Mouse (Mus musculus) midbrain, postnatal 0 days (tissue): ENCODE results near the gene Zfp273. TPM values are rescaled to one million over a fixed set of nuclear protein-coding genes. Genes with fewer than 3 reads are reported as not detected.
"Not testable (repeated sequence)": the region's sequence is repeated elsewhere in the genome, so short reads cannot be mapped to it uniquely, and the experiment has no call there.

Source experiments
- ATAC-seq: fragments of 200-750 bp; cut with Nextera tagmentation; 2 replicates; pipeline ENCODE4 v1.8.0; 2017; ENCODE audit warnings: moderate number of reproducible peaks, mild to moderate bottlenecking, moderate TSS enrichment, moderate library complexity; ENCODE audit not compliant: low FRiP score
- DNase-seq: peaks from one replicate; pipeline ENCODE4 v3.0.0-alpha.2; 2015; ENCODE audit warnings: low spot score
- H3K27ac ChIP-seq: fragments of 300-500 bp; sonication (generic); 2 replicates; pipeline ENCODE4 v1.5.1; 2014; ENCODE audit warnings: low read depth, mild to moderate bottlenecking, low read length, mixed read lengths
- H3K27me3 ChIP-seq: fragments of 300-500 bp; sonication (generic); 2 replicates; pipeline ENCODE4 v1.6.1; 2014; ENCODE audit warnings: low read length, control low read depth, mixed read lengths; ENCODE audit not compliant: insufficient read depth
- H3K36me3 ChIP-seq: fragments of 300-500 bp; sonication (generic); 2 replicates; pipeline ENCODE4 v1.6.1; 2014; ENCODE audit warnings: low read length, control low read depth, mixed read lengths; ENCODE audit not compliant: insufficient read depth
- H3K4me1 ChIP-seq: fragments of 300-500 bp; sonication (generic); 2 replicates; pipeline ENCODE4 v1.6.1; 2014; ENCODE audit warnings: mild to moderate bottlenecking, control low read depth, antibody characterized with exemption, low read length, mixed read lengths; ENCODE audit not compliant: insufficient read depth
- H3K4me2 ChIP-seq: fragments of 300-500 bp; sonication (generic); 2 replicates; pipeline ENCODE4 v1.6.1; 2014; ENCODE audit warnings: low read depth, mild to moderate bottlenecking, low read length, mixed read lengths; ENCODE audit not compliant: poor library complexity, severe bottlenecking
- H3K4me3 ChIP-seq: fragments of 300-500 bp; sonication (generic); 2 replicates; pipeline ENCODE4 v1.5.1; 2014; ENCODE audit warnings: low read depth, mild to moderate bottlenecking, low read length, moderate library complexity
- H3K9ac ChIP-seq: fragments of 300-500 bp; sonication (generic); replicated peaks from 2 replicates; pipeline ENCODE4 v1.6.1; 2014; ENCODE audit warnings: mild to moderate bottlenecking, low read length, moderate library complexity, mixed read lengths; ENCODE audit not compliant: poor library complexity, severe bottlenecking
- H3K9me3 ChIP-seq: fragments of 300-500 bp; sonication (generic); 2 replicates; pipeline ENCODE4 v1.6.1; 2016; ENCODE audit warnings: low read length, control low read depth
- CTCF ChIP-seq: IDR thresholded peaks from 2 replicates; pipeline ENCODE4 v1.5.1; 2016; ENCODE audit warnings: antibody characterized with exemption, mild to moderate bottlenecking
- WGBS: fragments of 180-500 bp; shearing (Covaris S2); extraction: QIAGEN DNeasy Blood & Tissue Kit; methylation state at CpG from one replicate; pipeline ENCODE4 v1.1.7; 2014; 5-methylcytosine and 5-hydroxymethylcytosine counted together
- polyA plus RNA-seq: library from polyadenylated mRNA; unstranded; fragments of >200 nt; fragmentation: Nextera tagmentation; extraction: Ambion mirVana; gene quantifications from 2 replicates; pipeline ENCODE4 v1.2.1, GENCODE M21; 2015
- total RNA-seq: library from RNA; depleted of rRNA; stranded (reverse); fragments of >200 nt; gene quantifications from 2 replicates; pipeline ENCODE4 v1.2.3, GENCODE M21; 2014

Zfp273 gene
- total and polyA plus RNA-seq, 2 experiments from 2014 or later, result 8.9 to 9.5 TPM

- ATAC-seq (no peak), DNase-seq (no peak)
- Histone ChIP-seq H3K27me3 (no peaks in the 10 kb centered on the region), H3K27ac (no peak overlapping the region), H3K9me3 (no peaks in the 10 kb centered on the region), H3K4me1 (no peaks in the 10 kb centered on the region), H3K4me2 (no peak overlapping the region), H3K9ac (no peak overlapping the region), H3K36me3 (no peaks in the 10 kb centered on the region), H3K4me3 (no peak overlapping the region)
- 63% methylated on average over 1 of the region's 1 CpGs for WGBS
- no peak for TF ChIP-seq CTCF
Measured at GRCm38 (mm10) chr13:67811651-67812210, 1.8 kb upstream of the Zfp273 start.

- Histone ChIP-seq H3K27me3 (no peaks in the 10 kb centered on the region), H3K4me1 (no peaks in the 10 kb centered on the region), H3K36me3 (no peaks in the 10 kb centered on the region), H3K4me3 (peak overlapping the region; percentile 82), H3K9me3 (no peaks in the 10 kb centered on the region), H3K4me2 (peak overlapping the region; percentile 64; the same call in 1 of the 2 replicates), H3K9ac (no peak overlapping the region), H3K27ac (no peak overlapping the region)
- ATAC-seq (no peak), DNase-seq (no peak)
- TF ChIP-seq CTCF, result no peak
- WGBS, result 79% methylated on average over 8 of the region's 8 CpGs
Measured at GRCm38 (mm10) chr13:67812961-67813709, 405 bp upstream of the Zfp273 start.

DNA sequence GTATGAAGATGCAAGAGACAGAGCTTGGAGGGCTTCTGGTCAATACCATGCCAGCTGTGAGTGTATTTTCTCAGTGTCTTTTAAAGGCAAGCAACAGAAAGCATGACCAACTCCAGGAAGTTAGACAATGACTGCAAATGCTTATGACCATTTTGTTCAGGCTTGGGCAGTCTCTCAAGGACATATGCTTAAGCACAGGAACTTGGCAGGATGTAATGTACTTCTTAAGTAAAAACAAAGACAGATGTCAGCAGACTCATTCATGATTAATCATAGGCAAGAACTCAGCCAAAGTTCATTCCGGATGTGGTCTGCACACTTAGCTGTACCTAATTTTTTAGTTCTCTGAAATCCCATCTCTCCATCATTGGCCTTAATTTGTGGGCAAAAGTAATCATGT is 5.1 kb downstream of the Zfp273 start:
- Histone ChIP-seq H3K36me3 (peaks cover 3% of the 10 kb centered on the region; the same call in 1 of the 2 replicates), H3K27ac (no peak overlapping the region), H3K4me2 (no peak overlapping the region), H3K27me3 (no peaks in the 10 kb centered on the region), H3K4me3 (no peak overlapping the region), H3K4me1 (no peaks in the 10 kb centered on the region), H3K9ac (no peak overlapping the region), H3K9me3 (peaks cover 10% of the 10 kb centered on the region; the same call in 1 of the 2 replicates)
- no peak for TF ChIP-seq CTCF
- no peak for ATAC-seq
- no peak for DNase-seq
- whole genome bisulfite sequencing, result 87% methylated on average over 1 of the region's 1 CpGs

DNA sequence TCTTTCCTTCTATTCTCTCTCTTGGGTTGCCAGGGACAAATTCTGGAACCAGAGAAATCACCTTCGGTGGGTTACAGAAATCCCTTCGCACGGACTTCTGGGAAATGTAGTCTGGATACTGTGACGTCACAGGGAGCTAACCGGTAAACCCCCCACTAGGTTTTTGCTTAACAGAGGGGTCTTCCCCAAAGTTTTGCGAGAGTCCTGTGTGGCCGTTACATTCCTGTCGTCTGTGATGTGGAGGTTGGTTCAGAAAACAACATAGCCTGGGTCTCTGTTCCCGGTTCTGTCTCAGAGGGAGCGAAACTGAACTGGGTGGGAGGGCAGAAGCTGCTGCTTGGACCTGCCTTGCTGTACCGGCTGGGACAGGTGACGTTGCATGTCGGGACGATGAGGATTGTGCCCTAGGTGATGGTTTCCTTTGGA is 17.4 kb downstream of the Zfp273 start, which contains the start of gene Gm10037:
TSS of gene Gm10037 (plus strand) at position 196 of the 426 bp plus-strand sequence.
- Histone ChIP-seq H3K4me1 (no peaks in the 10 kb centered on the region), H3K27ac (peak within 1 kb of the TSS; percentile 44; the same call in 1 of the 2 replicates), H3K4me2 (peak within 1 kb of the TSS; percentile 55), H3K4me3 (peak within 1 kb of the TSS; percentile 41), H3K27me3 (no peaks in the 10 kb centered on the region), H3K9me3 (no peaks in the 10 kb centered on the region), H3K9ac (peak within 1 kb of the TSS; percentile 60), H3K36me3 (peaks cover 7% of the 10 kb centered on the region; the same call in 1 of the 2 replicates)
- ATAC-seq (peak; percentile 79), DNase-seq (peak; percentile 87)
- TF ChIP-seq CTCF, result no peak
- WGBS, result 2% methylated on average over 14 of the region's 14 CpGs

DNA sequence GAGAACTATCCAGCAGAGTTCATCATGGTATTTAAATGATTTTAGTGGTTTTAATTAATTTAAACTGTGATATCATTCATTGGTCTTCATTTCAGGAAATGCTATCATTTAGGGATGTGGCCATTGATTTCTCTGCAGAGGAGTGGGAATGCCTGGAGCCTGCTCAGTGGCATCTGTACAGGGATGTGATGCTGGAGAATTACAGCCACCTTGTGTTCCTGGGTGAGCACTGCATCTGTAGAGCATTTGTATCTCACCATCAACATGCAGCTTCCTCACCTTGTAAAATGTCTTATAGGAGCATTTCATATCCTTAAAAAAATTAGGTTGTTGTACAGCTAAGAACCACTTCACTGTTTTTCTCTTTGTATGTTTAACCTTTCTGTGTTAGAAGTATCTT is 19.6 kb downstream of the Zfp273 start:
- ATAC-seq, DNase-seq: not testable (repeated sequence)
- TF ChIP-seq CTCF, result peak; percentile 56

GRCm38 (mm10) chr13:67843775-67844118 is 30.2 kb downstream of the Zfp273 start:
- no peaks in the 10 kb centered on the region for H3K36me3 ChIP-seq
- peak overlapping the region; percentile 42 for H3K4me3 ChIP-seq
- no peaks in the 10 kb centered on the region for H3K4me1 ChIP-seq
- H3K9ac ChIP-seq, result peak overlapping the region; percentile 61
- no peak for ATAC-seq
- no peak for DNase-seq
- peak overlapping the region; percentile 66 for H3K27ac ChIP-seq
- no peak for TF ChIP-seq CTCF
- H3K9me3 ChIP-seq, result no peaks in the 10 kb centered on the region
- peak overlapping the region; percentile 60 for H3K4me2 ChIP-seq
- H3K27me3 ChIP-seq, result no peaks in the 10 kb centered on the region
- 42% methylated on average over 6 of the region's 6 CpGs for WGBS

More for the DNA sequence above, 19.6 kb downstream of the Zfp273 start:
- H3K4me2 ChIP-seq, H3K27ac ChIP-seq, H3K36me3 ChIP-seq, H3K27me3 ChIP-seq, H3K9me3 ChIP-seq, H3K4me3 ChIP-seq, H3K4me1 ChIP-seq, H3K9ac ChIP-seq: not testable (repeated sequence)
